Mouse (Mus musculus) cortical plate, adult 2 months (tissue): ENCODE measurements around the gene Vps45. TPM values are rescaled to one million over a fixed set of nuclear protein-coding genes. Genes with fewer than 3 reads are reported as not detected.

Source experiments
- H3K27ac ChIP-seq: fragments of 200-500 bp; 2 replicates; pipeline ENCODE4 v1.5.1; 2012; ENCODE audit warnings: low read length, control low read depth, inconsistent platforms; ENCODE audit not compliant: insufficient read depth
- H3K4me1 ChIP-seq: fragments of 200-500 bp; 2 replicates; pipeline ENCODE4 v1.6.1; 2011; ENCODE audit warnings: low read length; ENCODE audit not compliant: control insufficient read depth, insufficient read depth
- H3K4me3 ChIP-seq: fragments of 200-500 bp; 2 replicates; pipeline ENCODE4 v1.5.1; 2011; ENCODE audit warnings: mild to moderate bottlenecking, low read length, control low read depth; ENCODE audit not compliant: insufficient read depth
- CTCF ChIP-seq: fragments of 200-500 bp; IDR thresholded peaks from 2 replicates; pipeline ENCODE4 v1.5.1; 2011; ENCODE audit warnings: mild to moderate bottlenecking, control low read depth, low read length; ENCODE audit not compliant: insufficient read depth; ENCODE audit errors: extremely low read depth
- POLR2A ChIP-seq: fragments of 200-500 bp; IDR thresholded peaks from 2 replicates; pipeline ENCODE4 v1.6.1; 2011; ENCODE audit warnings: mild to moderate bottlenecking, low read length, control low read depth; ENCODE audit not compliant: insufficient read depth; ENCODE audit errors: extremely low read depth
- polyA plus RNA-seq: library from polyadenylated mRNA; depleted of rRNA; stranded (reverse); fragments of >200 nt; gene quantifications from 2 replicates; pipeline ENCODE4 v1.2.3, GENCODE M21; 2012

Vps45 gene
- polyA plus RNA-seq, 1 experiment: 32.1 TPM

GRCm38 (mm10) chr3:96039857-96040662, 18.2 kb downstream of the Vps45 start:
- TF ChIP-seq CTCF (no peak), POLR2A (no peak)
- Histone ChIP-seq H3K4me1 (peaks cover 5% of the 10 kb centered on the region), H3K4me3 (no peak overlapping the region), H3K27ac (peak overlapping the region; percentile 64; the same call in 1 of the 2 replicates)

- Histone ChIP-seq H3K4me1 (peaks cover 5% of the 10 kb centered on the region), H3K27ac (no peak overlapping the region), H3K4me3 (no peak overlapping the region)
- no peak for TF ChIP-seq POLR2A
- no peak for TF ChIP-seq CTCF
Measured at GRCm38 (mm10) chr3:96038851-96039250, 19.4 kb downstream of the Vps45 start.

GRCm38 (mm10) chr3:96038156-96038555, 20.1 kb downstream of the Vps45 start:
- Histone ChIP-seq H3K4me1 (peaks cover 5% of the 10 kb centered on the region), H3K4me3 (no peak overlapping the region), H3K27ac (no peak overlapping the region)
- TF ChIP-seq CTCF (no peak), POLR2A (no peak)

- Histone ChIP-seq H3K4me1 (peaks cover 5% of the 10 kb centered on the region), H3K27ac (no peak overlapping the region), H3K4me3 (no peak overlapping the region)
- TF ChIP-seq CTCF (no peak), POLR2A (no peak)
Measured at GRCm38 (mm10) chr3:96036796-96037195, 21.5 kb downstream of the Vps45 start.

- Histone ChIP-seq H3K4me3 (no peak overlapping the region), H3K4me1 (no peaks in the 10 kb centered on the region), H3K27ac (no peak overlapping the region)
- TF ChIP-seq POLR2A (no peak), CTCF (no peak)
Measured at GRCm38 (mm10) chr3:96033046-96033445, 25.2 kb downstream of the Vps45 start.

GRCm38 (mm10) chr3:96032652-96033017, 25.6 kb downstream of the Vps45 start:
- Histone ChIP-seq H3K27ac (no peak overlapping the region), H3K4me1 (no peaks in the 10 kb centered on the region), H3K4me3 (no peak overlapping the region)
- TF ChIP-seq CTCF: no peak
- no peak for TF ChIP-seq POLR2A

GRCm38 (mm10) chr3:96031991-96032651, 26.1 kb downstream of the Vps45 start:
- no peaks in the 10 kb centered on the region for H3K4me1 ChIP-seq
- TF ChIP-seq CTCF (no peak), POLR2A (no peak)
- H3K4me3 ChIP-seq: no peak overlapping the region
- H3K27ac ChIP-seq: no peak overlapping the region

- TF ChIP-seq POLR2A (no peak), CTCF (no peak)
- Histone ChIP-seq H3K4me3 (no peak overlapping the region), H3K4me1 (no peaks in the 10 kb centered on the region), H3K27ac (no peak overlapping the region)
Measured at GRCm38 (mm10) chr3:96029766-96030165, 28.5 kb downstream of the Vps45 start.

- Histone ChIP-seq H3K27ac (no peak overlapping the region), H3K4me3 (no peak overlapping the region), H3K4me1 (no peaks in the 10 kb centered on the region)
- TF ChIP-seq CTCF (no peak), POLR2A (no peak)
Measured at GRCm38 (mm10) chr3:96029336-96029735, 28.9 kb downstream of the Vps45 start.

GRCm38 (mm10) chr3:96027875-96028274, 30.4 kb downstream of the Vps45 start:
- Histone ChIP-seq H3K27ac (no peak overlapping the region), H3K4me3 (no peak overlapping the region), H3K4me1 (no peaks in the 10 kb centered on the region)
- no peak for TF ChIP-seq POLR2A
- TF ChIP-seq CTCF: no peak
